Mouse (Mus musculus) liver, adult 2 months (tissue): ENCODE data around the gene Gnrhr.

Experiments used
- CTCF ChIP-seq: fragments of 200-500 bp; IDR thresholded peaks from 2 replicates; pipeline ENCODE4 v1.5.1; 2011; ENCODE audit warnings: low read depth, low read length, control low read depth
- POLR2A ChIP-seq: fragments of 200-500 bp; IDR thresholded peaks from 2 replicates; pipeline ENCODE4 v1.6.1; 2011; ENCODE audit warnings: low read length, control low read depth; ENCODE audit not compliant: insufficient read depth; ENCODE audit errors: extremely low read depth

DNA sequence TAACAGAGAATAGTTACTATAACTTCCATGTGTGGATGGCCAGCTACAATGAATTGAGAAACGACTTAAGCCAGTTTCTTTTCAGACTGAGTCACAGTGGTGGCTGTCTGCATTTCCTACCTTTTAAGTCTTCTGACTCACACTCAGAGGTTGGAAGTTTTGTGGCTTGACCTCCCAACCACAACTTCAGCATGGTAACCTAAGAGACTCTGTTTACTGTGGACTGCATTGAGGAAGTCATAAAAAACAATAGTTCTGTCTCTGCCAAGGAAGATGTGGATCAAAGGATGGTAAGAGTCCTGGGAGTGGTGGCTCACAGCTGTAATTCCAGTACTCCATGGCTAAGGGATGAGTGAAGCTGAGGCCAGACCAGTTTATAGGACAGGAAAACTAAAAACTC, 47.2 kb upstream of the Gnrhr start:
- no peak for TF ChIP-seq CTCF
- no peak for TF ChIP-seq POLR2A
